Mouse (Mus musculus) intestine, embryonic 14.5 days (tissue): ENCODE data around the gene 4930404N11Rik. TPM values are rescaled to one million over a fixed set of nuclear protein-coding genes. Genes with fewer than 3 reads are reported as not detected.

Experiments
- ATAC-seq: fragments of 200-750 bp; cut with Nextera tagmentation; replicated peaks from 2 replicates; pipeline ENCODE4 v1.8.0; 2017; ENCODE audit warnings: low read depth, moderate number of reproducible peaks, moderate TSS enrichment, moderate library complexity; ENCODE audit not compliant: low FRiP score, low TSS enrichment
- DNase-seq: peaks from one replicate; pipeline ENCODE4 v3.0.0-alpha.2; 2018; ENCODE audit warnings: low spot score
- H3K27ac ChIP-seq: fragments of 300-500 bp; sonication (generic); 2 replicates; pipeline ENCODE4 v1.5.1; 2014; ENCODE audit warnings: low read depth, mild to moderate bottlenecking, control low read depth
- H3K27me3 ChIP-seq: fragments of 300-500 bp; sonication (generic); replicated peaks from 2 replicates; pipeline ENCODE4 v1.6.1; 2014; ENCODE audit warnings: low read length, control low read depth; ENCODE audit not compliant: control insufficient read depth, insufficient read depth
- H3K36me3 ChIP-seq: fragments of 300-500 bp; sonication (generic); 2 replicates; pipeline ENCODE4 v1.6.1; 2014; ENCODE audit warnings: low read length, control low read depth; ENCODE audit not compliant: control insufficient read depth, insufficient read depth
- H3K4me1 ChIP-seq: fragments of 300-500 bp; sonication (generic); replicated peaks from 2 replicates; pipeline ENCODE4 v1.6.1; 2014; ENCODE audit warnings: low read length, control low read depth, mixed read lengths; ENCODE audit not compliant: control insufficient read depth, insufficient read depth
- H3K4me2 ChIP-seq: fragments of 300-500 bp; sonication (generic); 2 replicates; pipeline ENCODE4 v1.6.1; 2014; ENCODE audit warnings: low read length
- H3K4me3 ChIP-seq: fragments of 300-500 bp; sonication (generic); 2 replicates; pipeline ENCODE4 v1.5.1; 2014; ENCODE audit warnings: low read depth, low read length, control low read depth, mixed read lengths
- H3K9ac ChIP-seq: fragments of 300-500 bp; sonication (generic); 2 replicates; pipeline ENCODE4 v1.6.1; 2014; ENCODE audit warnings: mild to moderate bottlenecking, low read length
- H3K9me3 ChIP-seq: fragments of 300-500 bp; sonication (generic); 2 replicates; pipeline ENCODE4 v1.6.1; 2016; ENCODE audit warnings: low read length, control low read depth; ENCODE audit not compliant: control insufficient read depth
- WGBS: fragments of 180-500 bp; shearing (Covaris S2); extraction: QIAGEN DNeasy Blood & Tissue Kit; methylation state at CpG from one replicate; pipeline ENCODE4 v1.1.7; 2014; 5-methylcytosine and 5-hydroxymethylcytosine counted together
- polyA plus RNA-seq: library from polyadenylated mRNA; unstranded; fragments of >200 nt; fragmentation: Nextera tagmentation; extraction: Ambion mirVana; gene quantifications from 2 replicates; pipeline ENCODE4 v1.2.1, GENCODE M21; 2014

Gene 4930404N11Rik
- polyA plus RNA-seq, 1 experiment from 2014 or later, result 0.58 TPM

DNA sequence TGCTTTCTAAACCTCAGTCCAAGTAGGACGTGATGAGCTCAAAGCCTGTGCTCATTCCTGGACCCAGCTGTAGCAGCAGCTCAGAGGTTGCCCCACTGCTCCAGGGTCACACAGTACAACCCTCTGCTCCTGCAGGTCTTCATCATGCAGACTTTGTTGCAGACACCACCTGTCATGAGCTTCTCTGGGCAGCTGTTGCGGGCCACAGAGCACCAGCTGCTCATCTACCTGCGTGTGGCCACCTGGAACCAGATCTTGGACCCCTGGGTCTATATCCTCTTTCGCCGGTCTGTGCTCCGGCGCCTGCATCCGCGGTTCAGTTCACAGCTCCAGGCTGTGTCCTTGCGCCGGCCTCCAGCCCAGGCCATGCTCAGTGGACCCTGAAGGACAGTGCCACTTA lies 31.3 kb downstream of the 4930404N11Rik start:
- Histone ChIP-seq H3K36me3 (no peaks in the 10 kb centered on the region), H3K4me3 (no peak overlapping the region), H3K4me2 (no peak overlapping the region), H3K9ac (no peak overlapping the region), H3K9me3 (no peaks in the 10 kb centered on the region), H3K27me3 (peaks cover 9% of the 10 kb centered on the region; the same call in 1 of the 2 replicates), H3K27ac (no peak overlapping the region), H3K4me1 (peaks cover 38% of the 10 kb centered on the region)
- no peak for ATAC-seq
- 67% methylated on average over 11 of the region's 11 CpGs for WGBS
- no peak for DNase-seq

DNA sequence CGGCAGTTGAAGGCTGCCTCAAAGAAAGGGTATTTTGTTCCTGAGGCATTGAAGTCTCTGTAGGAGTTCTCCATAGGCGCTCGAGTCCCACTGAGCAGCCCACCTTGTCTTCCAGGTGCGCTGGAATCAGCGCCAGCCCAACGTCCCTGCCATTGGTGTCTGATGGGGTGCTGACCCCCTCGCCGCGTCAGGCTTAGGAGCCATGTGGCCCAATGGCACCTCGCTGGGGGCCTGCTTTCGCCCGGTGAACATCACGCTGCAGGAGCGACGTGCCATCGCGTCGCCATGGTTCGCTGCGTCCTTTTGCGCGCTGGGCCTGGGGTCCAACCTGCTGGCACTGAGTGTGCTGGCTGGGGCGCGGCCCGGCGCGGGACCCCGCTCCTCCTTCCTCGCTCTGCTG lies 33.3 kb downstream of the 4930404N11Rik start:
- Histone ChIP-seq H3K27ac (no peak overlapping the region), H3K27me3 (0 out of 2 replicates have a peak, but pooled peaks cover 6% of the 10 kb centered on the region), H3K4me1 (peaks cover 51% of the 10 kb centered on the region), H3K9me3 (no peaks in the 10 kb centered on the region), H3K4me3 (0 out of 2 replicates have a peak overlapping the region, but pooled peaks have one; percentile 1), H3K36me3 (peaks cover 4% of the 10 kb centered on the region), H3K4me2 (peak overlapping the region; percentile 33), H3K9ac (0 out of 2 replicates have a peak overlapping the region, but pooled peaks have one; percentile 3)
- no peak for ATAC-seq
- WGBS, result 30% methylated on average over 29 of the region's 29 CpGs
- DNase-seq, result no peak

- DNase-seq (no peak), ATAC-seq (peak; percentile 13; the same call in 1 of the 2 replicates)
- Histone ChIP-seq H3K9me3 (no peaks in the 10 kb centered on the region), H3K4me1 (peaks cover 39% of the 10 kb centered on the region), H3K27ac (peak overlapping the region; percentile 94), H3K9ac (peak overlapping the region; percentile 34), H3K27me3 (0 out of 2 replicates have a peak, but pooled peaks cover 6% of the 10 kb centered on the region), H3K36me3 (peaks cover 26% of the 10 kb centered on the region), H3K4me2 (peak overlapping the region; percentile 54), H3K4me3 (peak overlapping the region; percentile 29)
- WGBS, result 44% methylated on average over 4 of the region's 4 CpGs
Measured at GRCm38 (mm10) chr10:81330007-81330406, 35.6 kb downstream of the 4930404N11Rik start.

- H3K4me3 ChIP-seq, result peak overlapping the region; percentile 29
Measured at GRCm38 (mm10) chr10:81329194-81329975, 36.2 kb downstream of the 4930404N11Rik start.

GRCm38 (mm10) chr10:81328386-81328785 lies 37.2 kb downstream of the 4930404N11Rik start, which contains the start of gene Tbxa2r:
Tbxa2r (plus strand) TSS chr10:81328731.
- H3K9me3 ChIP-seq, result no peaks in the 10 kb centered on the region
- peaks cover 34% of the 10 kb centered on the region for H3K4me1 ChIP-seq
- peaks cover 43% of the 10 kb centered on the region for H3K36me3 ChIP-seq
- H3K4me2 ChIP-seq, result peak within 1 kb of the TSS; percentile 54
- no peak for DNase-seq
- H3K27ac ChIP-seq, result peak within 1 kb of the TSS; percentile 94
- peak within 1 kb of the TSS; percentile 34 for H3K9ac ChIP-seq
- H3K4me3 ChIP-seq, result peak within 1 kb of the TSS; percentile 29
- 0 out of 2 replicates have a peak, but pooled peaks cover 6% of the 10 kb centered on the region for H3K27me3 ChIP-seq
- ATAC-seq, result no peak
- WGBS, result 8% methylated on average over 10 of the region's 10 CpGs

More at GRCm38 (mm10) chr10:81329194-81329975, 36.2 kb downstream of the 4930404N11Rik start:
- H3K9me3 ChIP-seq, result no peaks in the 10 kb centered on the region
- H3K27me3 ChIP-seq, result 0 out of 2 replicates have a peak, but pooled peaks cover 6% of the 10 kb centered on the region
- peak; percentile 80 for ATAC-seq
- peak overlapping the region; percentile 94 for H3K27ac ChIP-seq
- peak overlapping the region; percentile 54 for H3K4me2 ChIP-seq
- DNase-seq, result no peak
- H3K9ac ChIP-seq, result peak overlapping the region; percentile 34
- H3K36me3 ChIP-seq, result peaks cover 33% of the 10 kb centered on the region
- 39% methylated on average over 10 of the region's 10 CpGs for WGBS
- H3K4me1 ChIP-seq, result peaks cover 34% of the 10 kb centered on the region

GRCm38 (mm10) chr10:81327959-81328358 lies 37.7 kb downstream of the 4930404N11Rik start:
- Histone ChIP-seq H3K4me1 (peaks cover 34% of the 10 kb centered on the region), H3K9ac (no peak overlapping the region), H3K9me3 (no peaks in the 10 kb centered on the region), H3K36me3 (peaks cover 47% of the 10 kb centered on the region), H3K4me2 (peak overlapping the region; percentile 54; the same call in 1 of the 2 replicates), H3K27me3 (0 out of 2 replicates have a peak, but pooled peaks cover 6% of the 10 kb centered on the region), H3K27ac (peak overlapping the region; percentile 94; the same call in 1 of the 2 replicates), H3K4me3 (no peak overlapping the region)
- ATAC-seq (no peak), DNase-seq (no peak)
- WGBS, result 13% methylated on average over 2 of the region's 2 CpGs

GRCm38 (mm10) chr10:81326858-81327257 lies 38.8 kb downstream of the 4930404N11Rik start:
- no peak overlapping the region for H3K4me3 ChIP-seq
- H3K9me3 ChIP-seq, result no peaks in the 10 kb centered on the region
- ATAC-seq (no peak), DNase-seq (no peak)
- H3K27me3 ChIP-seq, result no peaks in the 10 kb centered on the region
- peaks cover 37% of the 10 kb centered on the region for H3K4me1 ChIP-seq
- no peak overlapping the region for H3K4me2 ChIP-seq
- 77% methylated on average over 6 of the region's 6 CpGs for WGBS
- H3K27ac ChIP-seq, result no peak overlapping the region
- H3K9ac ChIP-seq, result no peak overlapping the region
- H3K36me3 ChIP-seq, result peaks cover 54% of the 10 kb centered on the region

DNA sequence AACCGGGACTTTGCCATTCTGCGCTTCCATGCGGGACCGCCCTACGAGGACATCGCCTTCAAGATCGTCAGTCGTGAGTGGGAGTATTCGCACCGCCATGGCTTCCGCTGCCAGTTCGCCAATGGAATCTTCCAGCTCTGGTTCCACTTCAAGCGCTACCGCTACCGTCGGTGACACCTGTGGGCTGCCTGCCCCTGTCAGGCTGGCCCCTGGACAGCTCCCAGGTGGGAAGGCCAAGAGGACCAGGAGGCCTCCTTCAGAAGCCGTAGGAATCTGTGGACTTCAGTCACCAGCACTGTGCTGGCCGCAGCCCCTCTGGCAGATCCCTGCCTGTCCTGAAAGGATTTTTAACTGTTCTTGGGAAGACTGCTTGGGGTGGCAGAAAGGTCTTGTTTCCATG lies 39.8 kb downstream of the 4930404N11Rik start:
- Histone ChIP-seq H3K9ac (no peak overlapping the region), H3K4me1 (peaks cover 37% of the 10 kb centered on the region), H3K4me2 (no peak overlapping the region), H3K27me3 (no peaks in the 10 kb centered on the region), H3K36me3 (peaks cover 54% of the 10 kb centered on the region), H3K4me3 (no peak overlapping the region), H3K9me3 (no peaks in the 10 kb centered on the region), H3K27ac (no peak overlapping the region)
- DNase-seq, result no peak
- 92% methylated on average over 18 of the region's 18 CpGs for WGBS
- no peak for ATAC-seq
